Mouse (Mus musculus): ENCODE data around the gene Tmtc1. TPM values are rescaled to one million over a fixed set of nuclear protein-coding genes. Genes with fewer than 3 reads are reported as not detected.

Gene Tmtc1
- polyA plus RNA-seq, 2 experiments: 2.0 to 3.0 TPM

DNA sequence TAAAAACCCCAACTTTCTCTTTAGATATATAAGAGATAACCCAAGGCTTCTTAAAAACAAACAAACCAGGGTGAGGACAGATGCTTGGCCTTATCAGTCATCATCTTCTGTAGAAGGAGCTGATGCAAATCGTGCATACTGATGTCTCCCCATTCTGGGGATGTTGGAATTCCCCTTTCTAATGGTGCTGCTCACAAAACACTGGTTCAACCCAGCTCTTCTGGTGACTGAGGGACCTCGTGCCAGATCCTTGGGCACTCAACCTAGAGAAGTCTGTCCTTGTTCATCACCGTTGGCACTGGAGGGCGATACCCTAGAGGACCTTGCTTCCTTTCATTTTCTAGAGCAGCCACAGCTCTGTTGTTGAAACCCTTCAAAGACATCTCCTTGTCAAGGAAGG is 227.4 kb downstream of the Tmtc1 start:
- no peaks in the 10 kb centered on the region for H3K27me3 ChIP-seq (ENCODE audit: control insufficient read depth, insufficient read depth, low read length)
- no peak for TF ChIP-seq POLR2A (IDR thresholded peaks at IDR 0.05; ENCODE audit: borderline replicate concordance, extremely low read depth, insufficient read depth, insufficient read length)
- no peak overlapping the region for H3K4me2 ChIP-seq (replicated peaks; ENCODE audit: low read depth, low read length, severe bottlenecking)
- H3K36me3 ChIP-seq (ENCODE audit: control insufficient read depth, insufficient read depth, low read length): no peaks in the 10 kb centered on the region
- no peak overlapping the region for H3K27ac ChIP-seq (replicated peaks; ENCODE audit: low read depth, low read length)
- WGBS: 93% methylated on average over 4 of the region's 4 CpGs
- no peak for DNase-seq (ENCODE audit: low spot score)
- H3K4me3 ChIP-seq (replicated peaks; ENCODE audit: low read length): no peak overlapping the region
- H3K9me3 ChIP-seq (ENCODE audit: control insufficient read depth, low read length): no peaks in the 10 kb centered on the region
- H3K9ac ChIP-seq (ENCODE audit: low read depth, low read length, severe bottlenecking): no peak overlapping the region
- no peak for ATAC-seq (ENCODE audit: low FRiP score, low read depth)
- peaks cover 2% of the 10 kb centered on the region; the same call in 1 of the 2 replicates for H3K4me1 ChIP-seq (ENCODE audit: control insufficient read depth, insufficient read depth, low read length)

DNA sequence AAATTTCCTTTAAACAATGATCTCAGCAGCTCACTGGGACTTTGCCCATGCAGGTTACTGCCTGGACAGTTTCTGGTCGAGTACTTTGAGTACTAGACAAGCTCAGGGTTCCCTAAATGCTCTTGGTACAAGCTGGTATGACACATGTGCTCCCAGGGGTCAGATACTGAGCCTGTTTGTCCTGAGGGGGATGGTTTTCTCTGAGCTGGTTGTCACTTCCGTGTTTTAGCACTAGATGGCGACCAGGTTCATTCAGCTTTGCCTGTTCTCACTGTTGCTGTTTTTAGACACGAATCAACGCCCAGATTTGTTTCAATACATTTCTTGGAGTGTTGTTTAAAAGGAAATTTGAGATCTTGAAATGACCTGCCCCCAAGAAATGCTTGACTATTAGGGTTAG is 229.4 kb downstream of the Tmtc1 start:
- no peaks in the 10 kb centered on the region for H3K36me3 ChIP-seq (ENCODE audit: control insufficient read depth, insufficient read depth, low read length)
- H3K27ac ChIP-seq (replicated peaks; ENCODE audit: low read depth, low read length): no peak overlapping the region
- H3K4me2 ChIP-seq (replicated peaks; ENCODE audit: low read depth, low read length, severe bottlenecking): no peak overlapping the region
- H3K4me3 ChIP-seq (replicated peaks; ENCODE audit: low read length): no peak overlapping the region
- ATAC-seq (ENCODE audit: low FRiP score, low read depth): no peak
- H3K9ac ChIP-seq (ENCODE audit: low read depth, low read length, severe bottlenecking): no peak overlapping the region
- peak; percentile 56 for DNase-seq (ENCODE audit: low spot score)
- H3K27me3 ChIP-seq (ENCODE audit: control insufficient read depth, insufficient read depth, low read length): no peaks in the 10 kb centered on the region
- TF ChIP-seq POLR2A (IDR thresholded peaks at IDR 0.05; ENCODE audit: borderline replicate concordance, extremely low read depth, insufficient read depth, insufficient read length): no peak
- WGBS: 2% methylated on average over 5 of the region's 5 CpGs
- peaks cover 2% of the 10 kb centered on the region; the same call in 1 of the 2 replicates for H3K4me1 ChIP-seq (ENCODE audit: control insufficient read depth, insufficient read depth, low read length)
- no peaks in the 10 kb centered on the region for H3K9me3 ChIP-seq (ENCODE audit: control insufficient read depth, low read length)

DNA sequence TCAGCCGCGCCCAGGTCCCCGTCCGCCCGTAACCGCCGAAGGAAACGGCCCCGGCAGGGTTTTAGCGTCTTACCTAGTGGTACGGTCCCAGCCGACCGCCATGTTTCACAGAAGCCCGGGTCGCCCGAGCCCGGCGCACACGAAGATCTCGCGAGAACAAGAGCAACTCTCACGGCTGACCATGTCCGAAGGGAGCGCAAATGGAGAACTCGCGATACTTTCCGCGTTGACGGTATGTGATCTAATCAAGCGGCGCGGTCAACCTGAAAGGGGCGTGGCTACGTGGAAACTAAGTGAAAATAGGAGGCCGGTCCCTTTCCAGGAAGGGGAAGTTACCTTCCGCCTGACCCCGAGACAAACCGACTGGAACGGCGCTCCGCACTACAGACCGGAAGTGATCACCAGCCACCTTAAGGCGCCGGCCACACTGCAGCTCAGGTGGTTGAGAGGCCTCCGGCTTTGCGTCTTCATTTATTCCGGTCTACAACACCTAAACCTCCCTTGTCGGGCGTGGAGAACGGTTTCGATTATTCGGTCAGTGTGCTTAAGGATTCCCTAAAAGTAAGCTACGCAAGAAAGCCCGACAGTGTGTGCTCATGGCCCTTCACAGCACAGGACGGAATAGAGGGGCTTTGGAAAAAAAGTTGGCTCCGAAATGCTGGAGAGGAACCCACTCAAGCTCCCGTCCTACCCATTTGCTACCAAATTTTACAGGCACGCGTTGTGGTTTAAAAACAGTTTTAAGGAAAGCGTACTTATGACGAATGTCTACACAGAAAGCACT is 232.1 kb downstream of the Tmtc1 start, which contains the start of gene Ergic2:
Gene Ergic2 (minus strand): TSS at position 478 of the 784 bp plus-strand sequence.
- H3K36me3 ChIP-seq (ENCODE audit: control insufficient read depth, insufficient read depth, low read length): no peaks in the 10 kb centered on the region
- peak within 1 kb of the TSS; percentile 95 for H3K9ac ChIP-seq (ENCODE audit: low read depth, low read length, severe bottlenecking)
- no peaks in the 10 kb centered on the region for H3K27me3 ChIP-seq (ENCODE audit: control insufficient read depth, insufficient read depth, low read length)
- 1% methylated on average over 61 of the region's 61 CpGs for WGBS
- TF ChIP-seq POLR2A (IDR thresholded peaks at IDR 0.05; ENCODE audit: borderline replicate concordance, extremely low read depth, insufficient read depth, insufficient read length): peak; percentile 82; the same call in 1 of the 2 replicates
- peaks cover 2% of the 10 kb centered on the region; the same call in 1 of the 2 replicates for H3K4me1 ChIP-seq (ENCODE audit: control insufficient read depth, insufficient read depth, low read length)
- peak within 1 kb of the TSS; percentile 76 for H3K27ac ChIP-seq (replicated peaks; ENCODE audit: low read depth, low read length)
- DNase-seq (ENCODE audit: low spot score) (peak; percentile 99), ATAC-seq (ENCODE audit: low FRiP score, low read depth) (peak; percentile 99)
- H3K4me3 ChIP-seq (replicated peaks; ENCODE audit: low read length): peak within 1 kb of the TSS; percentile 82
- no peaks in the 10 kb centered on the region for H3K9me3 ChIP-seq (ENCODE audit: control insufficient read depth, low read length)
- H3K4me2 ChIP-seq (replicated peaks; ENCODE audit: low read depth, low read length, severe bottlenecking): peak within 1 kb of the TSS; percentile 76

DNA sequence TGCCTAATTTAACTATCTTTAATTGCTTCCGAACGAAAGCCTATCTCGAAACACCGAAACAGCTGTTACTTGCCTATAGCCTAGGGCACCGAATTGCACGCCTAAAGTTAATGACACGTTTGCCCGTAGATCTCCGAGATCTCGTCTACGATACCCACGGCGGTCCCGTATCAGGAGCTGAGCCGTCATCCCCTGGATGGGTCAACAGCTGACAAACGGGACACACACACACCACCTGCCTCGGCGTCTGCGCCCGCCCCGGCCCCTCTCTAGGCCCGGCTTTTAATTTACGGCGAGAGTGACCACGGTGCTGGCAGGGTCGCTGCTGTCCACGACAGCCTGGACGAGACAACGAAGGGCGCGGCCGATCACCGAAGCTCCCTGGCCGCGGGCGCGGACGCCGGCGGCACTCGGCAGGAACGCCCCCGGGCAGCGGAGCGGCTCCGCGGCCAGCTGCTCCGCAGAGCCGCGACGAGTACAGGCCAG is 232.8 kb downstream of the Tmtc1 start:
- ATAC-seq (ENCODE audit: low FRiP score, low read depth): peak; percentile 36

DNA sequence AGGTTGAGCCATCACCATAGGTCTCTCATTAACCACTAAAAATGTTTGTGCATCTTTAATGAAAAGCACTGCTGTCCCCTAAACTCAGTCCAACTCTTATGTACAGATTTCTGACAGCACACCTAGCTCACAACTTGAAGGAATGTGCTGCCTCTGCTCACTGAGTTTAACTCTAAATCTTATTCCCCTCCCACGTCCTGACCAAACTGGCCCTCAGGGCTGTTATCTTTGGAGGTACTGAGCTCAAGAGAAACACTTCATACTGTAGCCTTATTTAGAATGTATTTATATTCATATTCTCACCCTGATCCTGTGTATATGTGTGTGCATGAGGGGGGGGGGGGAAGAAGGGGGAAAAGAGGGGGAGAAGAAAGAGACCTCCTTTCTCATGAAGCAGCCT is 236.7 kb downstream of the Tmtc1 start:
- no peak overlapping the region for H3K4me2 ChIP-seq (replicated peaks; ENCODE audit: low read depth, low read length, severe bottlenecking)
- TF ChIP-seq POLR2A (IDR thresholded peaks at IDR 0.05; ENCODE audit: borderline replicate concordance, extremely low read depth, insufficient read depth, insufficient read length): no peak
- H3K9me3 ChIP-seq (ENCODE audit: control insufficient read depth, low read length): no peaks in the 10 kb centered on the region
- WGBS: 76% methylated on average over 1 of the region's 1 CpGs
- H3K27ac ChIP-seq (replicated peaks; ENCODE audit: low read depth, low read length): no peak overlapping the region
- peaks cover 18% of the 10 kb centered on the region for H3K36me3 ChIP-seq (ENCODE audit: control insufficient read depth, insufficient read depth, low read length)
- no peak overlapping the region for H3K9ac ChIP-seq (ENCODE audit: low read depth, low read length, severe bottlenecking)
- DNase-seq (ENCODE audit: low spot score) (no peak), ATAC-seq (ENCODE audit: low FRiP score, low read depth) (no peak)
- H3K4me3 ChIP-seq (replicated peaks; ENCODE audit: low read length): no peak overlapping the region
- H3K4me1 ChIP-seq (ENCODE audit: control insufficient read depth, insufficient read depth, low read length): no peaks in the 10 kb centered on the region; the same call in 1 of the 2 replicates
- no peaks in the 10 kb centered on the region for H3K27me3 ChIP-seq (ENCODE audit: control insufficient read depth, insufficient read depth, low read length)

More for the DNA sequence above, 232.8 kb downstream of the Tmtc1 start:
- no peak for TF ChIP-seq POLR2A (IDR thresholded peaks at IDR 0.05; ENCODE audit: borderline replicate concordance, extremely low read depth, insufficient read depth, insufficient read length)
- H3K9ac ChIP-seq (ENCODE audit: low read depth, low read length, severe bottlenecking): peak overlapping the region; percentile 95
- peak overlapping the region; percentile 76 for H3K27ac ChIP-seq (replicated peaks; ENCODE audit: low read depth, low read length)
- H3K36me3 ChIP-seq (ENCODE audit: control insufficient read depth, insufficient read depth, low read length): no peaks in the 10 kb centered on the region
- WGBS: 2% methylated on average over 32 of the region's 51 CpGs
- H3K4me2 ChIP-seq (replicated peaks; ENCODE audit: low read depth, low read length, severe bottlenecking): peak overlapping the region; percentile 76
- H3K27me3 ChIP-seq (ENCODE audit: control insufficient read depth, insufficient read depth, low read length): no peaks in the 10 kb centered on the region
- H3K4me1 ChIP-seq (ENCODE audit: control insufficient read depth, insufficient read depth, low read length): peaks cover 2% of the 10 kb centered on the region; the same call in 1 of the 2 replicates
- DNase-seq (ENCODE audit: low spot score): no peak
- H3K9me3 ChIP-seq (ENCODE audit: control insufficient read depth, low read length): no peaks in the 10 kb centered on the region
- H3K4me3 ChIP-seq (replicated peaks; ENCODE audit: low read length): peak overlapping the region; percentile 82
